ENCODE assay signal across 32 mouse cellular contexts in the genomic region with DNA sequence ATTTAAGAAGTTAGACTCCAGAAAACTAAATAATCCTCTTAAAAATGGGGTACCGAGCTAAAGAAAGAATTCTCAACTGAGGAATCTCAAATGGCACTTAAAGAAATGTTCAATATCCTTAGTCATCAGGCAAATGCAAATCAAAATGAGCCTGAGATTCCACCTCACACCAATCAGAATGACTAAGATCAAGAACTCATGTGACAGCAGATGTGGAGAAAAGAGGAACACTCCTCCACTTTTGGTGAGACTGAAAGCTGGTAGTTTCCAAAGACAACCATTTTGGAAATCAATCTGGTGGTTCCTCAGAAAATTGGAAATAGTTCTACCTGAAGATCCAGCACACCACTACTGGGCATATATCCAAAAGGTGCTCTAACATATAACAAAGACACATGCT. TPM values are rescaled to one million over a fixed set of nuclear protein-coding genes. Genes with fewer than 3 reads are reported as not detected.
"Had no signal": no experiment of that assay in that cellular context is flagged by ENCODE, and none has a peak within 500 bp of the region (broad histone marks: within the 10 kb centered on the region; RNA-seq: fewer than 3 reads in every experiment).

No protein-coding gene starts in this region.

- H3K27me3 ChIP-seq: limb, embryonic 12.5 days; limb, embryonic 13.5 days; limb, embryonic 15.5 days; liver, embryonic 12.5 days; liver, embryonic 13.5 days; liver, embryonic 15.5 days; lung, embryonic 15.5 days; megakaryocyte, embryonic 14.5 days; midbrain, embryonic 12.5 days; midbrain, embryonic 13.5 days; midbrain, embryonic 15.5 days; neural tube, embryonic 12.5 days had no signal

- H3K36me3 ChIP-seq: limb, embryonic 10.5 days; limb, embryonic 12.5 days; limb, embryonic 13.5 days; limb, embryonic 15.5 days; liver, embryonic 12.5 days; liver, embryonic 13.5 days; liver, embryonic 15.5 days; lung, embryonic 15.5 days; midbrain, embryonic 10.5 days; midbrain, embryonic 12.5 days; midbrain, embryonic 13.5 days; midbrain, embryonic 15.5 days; neural tube, embryonic 12.5 days had no signal

- H3K4me3 ChIP-seq: limb, embryonic 10.5 days; limb, embryonic 12.5 days; limb, embryonic 13.5 days; limb, embryonic 15.5 days; liver, embryonic 12.5 days; liver, embryonic 13.5 days; liver, embryonic 15.5 days; lung, embryonic 15.5 days; megakaryocyte, embryonic 14.5 days; midbrain, embryonic 10.5 days; midbrain, embryonic 12.5 days; midbrain, embryonic 13.5 days; midbrain, embryonic 15.5 days; myocyte; neural tube, embryonic 12.5 days had no signal

- H3K9ac ChIP-seq: limb, embryonic 12.5 days; limb, embryonic 13.5 days; limb, embryonic 15.5 days; liver, embryonic 12.5 days; liver, embryonic 13.5 days; liver, embryonic 14.5 days; liver, embryonic 15.5 days; liver, postnatal 0 days; lung, embryonic 14.5 days; lung, embryonic 15.5 days; midbrain, embryonic 12.5 days; midbrain, embryonic 13.5 days; midbrain, embryonic 15.5 days; neural tube, embryonic 12.5 days had no signal

- H3K27ac ChIP-seq: limb, embryonic 10.5 days; limb, embryonic 12.5 days; limb, embryonic 13.5 days; limb, embryonic 15.5 days; liver, embryonic 12.5 days; liver, embryonic 13.5 days; liver, embryonic 14.5 days; liver, embryonic 15.5 days; lung, embryonic 15.5 days; macrophage; midbrain, embryonic 10.5 days; midbrain, embryonic 12.5 days; midbrain, embryonic 13.5 days; midbrain, embryonic 15.5 days; neural tube, embryonic 12.5 days had no signal

- H3K9me3 ChIP-seq: limb, embryonic 10.5 days; limb, embryonic 12.5 days; limb, embryonic 13.5 days; limb, embryonic 15.5 days; liver, embryonic 12.5 days; liver, embryonic 13.5 days; liver, embryonic 15.5 days; lung, embryonic 15.5 days; megakaryocyte, embryonic 14.5 days; midbrain, embryonic 10.5 days; midbrain, embryonic 12.5 days; midbrain, embryonic 13.5 days; midbrain, embryonic 15.5 days; neural tube, embryonic 12.5 days had no signal

- H3K4me1 ChIP-seq: limb, embryonic 10.5 days; limb, embryonic 12.5 days; limb, embryonic 13.5 days; limb, embryonic 15.5 days; liver, embryonic 12.5 days; liver, embryonic 13.5 days; liver, embryonic 15.5 days; lung, embryonic 15.5 days; megakaryocyte, embryonic 14.5 days; midbrain, embryonic 10.5 days; midbrain, embryonic 12.5 days; midbrain, embryonic 13.5 days; midbrain, embryonic 15.5 days; neural tube, embryonic 12.5 days had no signal

- DNase-seq: left cerebral cortex, postnatal 4 days; liver; liver, embryonic 13.5 days; liver, postnatal 0 days; lung, adult 18-20 months; lung, adult 2 months; lung, embryonic 14.5 days; lung, postnatal 10 days; lung, postnatal 14 days; lung, postnatal 36 days; lung, postnatal 4 days; midbrain, embryonic 14.5 days had no signal

- H3K4me2 ChIP-seq: limb, embryonic 12.5 days; limb, embryonic 13.5 days; limb, embryonic 15.5 days; liver, embryonic 11.5 days; liver, embryonic 12.5 days; liver, embryonic 13.5 days; liver, embryonic 15.5 days; lung, embryonic 14.5 days; lung, embryonic 15.5 days; midbrain, embryonic 11.5 days; midbrain, embryonic 12.5 days; midbrain, embryonic 13.5 days; midbrain, embryonic 15.5 days; neural tube, embryonic 12.5 days had no signal

RNA-seq across cellular contexts. Expression of gene Sugct, which starts 28.0 kb away (rescaled TPM):
- total RNA-seq: megakaryocyte-erythroid progenitor cell, adult 5-6 weeks; monocyte, adult 5-6 weeks had no signal
